Mouse (Mus musculus): ENCODE results near the gene Dmc1.

- TF ChIP-seq CTCF (IDR thresholded peaks at IDR 0.05; ENCODE audit: borderline replicate concordance, extremely low read depth, insufficient read depth, insufficient read length) (no peak), POLR2A (IDR thresholded peaks at IDR 0.05; ENCODE audit: borderline replicate concordance, extremely low read depth, insufficient read depth, insufficient read length, poor library complexity, severe bottlenecking) (no peak)
Measured at GRCm38 (mm10) chr15:79516171-79517096, 88.5 kb downstream of the Dmc1 start, which contains the start of gene Kdelr3.

Data from brain, embryonic 14.5 days (tissue).